Mouse (Mus musculus) thymus, postnatal 14 days (tissue): Measurements from ENCODE around the gene Atp8a2.
"Not testable (repeated sequence)": the region's sequence is repeated elsewhere in the genome, so short reads cannot be mapped to it uniquely, and the experiment has no call there.

Source experiments
- DNase-seq: peaks from one replicate; pipeline ENCODE4 v3.0.0; 2021

Atp8a2 gene

DNA sequence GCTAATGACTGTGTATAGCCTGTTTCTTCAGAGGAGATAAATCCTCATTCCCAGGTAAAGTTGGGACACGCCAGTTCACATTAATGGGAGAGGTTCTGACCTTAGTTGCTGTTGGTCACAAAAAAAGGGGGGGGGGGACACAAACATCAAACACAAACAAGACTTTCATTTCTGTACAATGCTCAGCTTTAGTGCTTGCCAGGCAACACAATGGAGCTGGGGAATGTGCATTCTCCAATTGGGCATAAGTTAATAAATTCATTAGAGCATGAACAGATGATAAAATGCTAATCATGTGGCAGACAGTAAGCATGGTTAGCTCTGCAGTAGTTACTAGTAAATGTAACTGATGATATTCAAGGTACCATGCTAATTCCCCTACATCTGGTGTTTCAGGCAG lies 195.2 kb downstream of the Atp8a2 start:
- no peak for DNase-seq

DNA sequence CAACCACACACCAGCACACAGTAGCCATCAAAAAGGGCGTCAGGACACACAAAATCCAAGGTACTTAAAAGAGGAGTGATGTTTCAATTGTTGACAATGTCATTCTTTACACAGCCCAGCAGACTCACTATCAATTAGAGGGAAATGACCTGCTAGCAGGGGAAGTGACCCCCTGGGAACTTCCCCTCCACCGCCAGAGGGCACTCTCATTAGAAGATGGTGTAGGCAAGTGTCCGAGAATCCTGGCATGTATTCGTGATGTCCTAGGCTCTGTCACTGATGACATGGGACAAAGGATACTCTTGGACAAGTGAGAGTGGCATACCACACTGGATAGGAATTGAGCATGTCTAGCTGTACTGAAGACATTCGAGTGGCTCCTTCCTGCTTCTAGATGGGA lies 208.1 kb downstream of the Atp8a2 start:
- DNase-seq, result peak; percentile 6

DNA sequence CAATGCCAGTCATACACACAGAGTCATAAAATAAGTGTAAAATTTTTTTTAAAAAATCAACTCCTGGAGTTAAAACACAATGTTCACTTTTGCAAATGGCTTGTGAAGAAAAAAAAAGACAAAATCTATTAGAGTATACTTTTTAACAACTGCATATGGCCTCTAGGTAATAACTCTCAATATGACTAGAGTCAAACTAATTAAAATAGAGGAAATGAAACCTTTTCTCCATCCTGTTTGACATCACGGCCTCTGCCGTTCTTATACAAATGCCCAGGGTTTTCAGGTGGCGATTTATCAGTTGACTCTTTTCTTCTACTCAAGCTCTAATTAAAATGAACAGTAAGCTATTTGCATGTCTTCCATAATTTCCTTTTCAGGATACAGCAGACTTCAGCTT lies 209.0 kb downstream of the Atp8a2 start:
- no peak for DNase-seq

DNA sequence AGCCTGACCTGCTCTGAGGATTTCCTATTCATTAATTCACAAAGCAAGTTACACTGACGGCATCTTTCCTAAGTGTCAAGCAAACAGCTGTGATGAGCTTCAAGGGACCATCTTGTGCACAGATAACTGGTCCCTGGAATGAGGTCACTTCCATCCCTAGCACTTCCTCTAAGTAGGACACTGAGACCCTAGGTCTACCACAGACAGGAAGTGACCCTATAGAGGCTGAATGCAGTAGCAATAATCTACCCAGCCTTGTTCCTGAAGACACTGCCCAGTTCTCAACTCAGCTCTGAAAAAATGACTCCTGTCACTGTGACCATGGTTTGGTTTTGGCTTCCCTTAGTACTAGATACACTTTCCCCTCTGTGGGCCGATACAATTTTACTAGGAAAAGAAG lies 219.0 kb downstream of the Atp8a2 start:
- no peak for DNase-seq

DNA sequence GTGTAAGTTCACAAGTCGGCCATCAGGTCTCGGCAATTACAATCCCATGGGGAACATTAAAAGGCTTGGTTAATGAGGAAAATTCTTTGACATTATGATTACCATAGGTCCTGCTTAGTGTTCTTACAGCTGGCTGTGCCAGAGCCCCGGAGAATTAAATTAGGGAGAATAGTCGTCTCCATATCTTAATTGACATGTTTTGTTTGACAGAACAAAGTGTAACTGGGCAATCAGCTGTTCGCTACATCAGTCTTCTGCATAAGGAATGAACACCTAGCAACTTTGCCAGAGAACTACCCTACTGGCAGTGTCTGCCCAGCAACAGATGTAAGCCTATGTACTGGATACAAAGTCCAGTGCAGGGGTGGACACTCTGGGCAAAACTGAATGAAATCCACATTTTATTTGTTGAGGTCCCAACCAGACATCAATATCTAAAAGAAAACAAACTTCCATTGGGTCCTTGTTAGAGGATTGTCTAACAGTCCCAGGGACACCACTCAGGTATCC lies 225.7 kb downstream of the Atp8a2 start:
- no peak for DNase-seq

DNA sequence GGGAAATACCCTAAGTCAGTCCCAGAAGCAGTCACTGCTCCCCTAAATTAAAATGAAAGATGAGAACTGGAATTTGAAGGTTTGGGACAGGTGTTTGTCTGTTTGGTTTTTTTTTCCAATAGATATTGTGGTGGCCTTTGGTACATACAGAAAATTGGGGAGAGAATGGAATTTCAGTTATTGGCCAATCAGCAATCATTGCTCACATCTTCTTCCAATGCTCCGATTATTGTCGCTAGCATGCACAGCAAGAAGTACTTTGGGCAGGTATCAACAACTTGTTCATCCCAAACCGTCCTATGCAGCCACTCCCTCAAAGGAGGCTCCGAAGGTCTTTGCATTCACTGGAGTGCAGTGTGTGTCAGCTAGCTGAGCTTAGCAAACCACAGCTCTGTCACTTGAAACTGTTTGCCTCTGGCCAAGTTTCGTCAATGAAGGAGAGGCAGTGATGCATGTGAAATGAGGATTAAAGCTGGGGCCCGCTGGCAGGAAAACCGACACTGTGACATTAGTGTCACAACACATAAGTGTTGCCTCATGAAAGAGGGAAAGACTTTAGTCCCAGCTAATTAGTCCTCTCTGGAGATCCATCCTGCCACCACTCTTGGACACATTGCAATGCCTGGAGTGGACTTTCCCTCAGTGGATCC lies 227.4 kb downstream of the Atp8a2 start:
- no peak for DNase-seq

DNA sequence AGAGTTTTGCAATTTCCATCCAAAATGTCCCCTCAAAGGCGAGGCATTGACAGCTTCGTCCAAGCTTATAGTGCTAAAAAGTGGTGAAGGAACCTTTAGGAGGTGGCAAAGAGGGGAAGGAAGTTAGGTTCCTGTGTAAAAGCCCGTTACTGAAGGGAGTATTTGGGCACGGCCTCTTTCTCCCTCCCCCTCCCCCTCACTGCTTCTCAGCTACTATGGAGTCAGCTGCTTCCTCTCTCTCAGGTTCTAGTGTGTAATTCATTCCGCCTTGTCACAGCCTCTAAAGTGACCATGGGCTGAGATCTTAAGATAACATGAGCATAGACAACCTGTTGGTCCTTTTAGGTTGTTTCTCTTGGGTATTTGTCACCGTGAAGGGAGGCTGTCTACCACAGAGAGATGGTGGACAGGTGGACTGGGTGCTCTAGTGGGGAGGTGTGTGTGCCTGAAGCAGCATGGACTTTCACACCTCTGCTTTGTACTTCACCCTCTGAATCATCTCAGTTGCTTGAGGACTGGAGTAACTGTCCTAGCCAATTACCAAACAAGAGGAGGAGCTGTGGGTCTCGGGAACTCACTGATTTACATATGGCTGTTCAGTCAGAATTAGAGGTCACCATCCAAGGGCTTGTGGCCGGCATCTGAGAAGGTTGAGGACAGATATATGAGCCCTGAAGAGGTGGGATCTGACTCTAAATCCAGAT lies 229.0 kb downstream of the Atp8a2 start:
- DNase-seq, result peak; percentile 6

DNA sequence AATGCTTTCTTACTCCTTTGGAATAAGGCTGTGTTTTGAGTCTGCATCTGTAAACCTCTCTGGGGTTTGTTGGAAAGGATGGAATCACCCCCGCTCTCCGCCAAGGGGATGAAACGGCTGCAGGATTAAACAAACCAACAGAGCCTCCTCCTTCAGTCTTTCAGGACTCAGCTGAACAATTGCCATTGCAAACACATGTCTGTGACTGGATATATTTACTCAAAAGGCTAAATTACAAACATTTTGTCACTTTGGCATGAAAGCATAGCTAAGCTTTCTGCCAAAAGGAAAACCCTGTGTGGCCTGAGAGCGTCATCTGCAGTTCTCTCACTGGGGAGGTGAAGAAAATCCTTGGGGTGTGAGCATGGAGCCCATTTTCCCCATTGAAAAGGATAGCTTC lies 230.0 kb downstream of the Atp8a2 start:
- no peak for DNase-seq

DNA sequence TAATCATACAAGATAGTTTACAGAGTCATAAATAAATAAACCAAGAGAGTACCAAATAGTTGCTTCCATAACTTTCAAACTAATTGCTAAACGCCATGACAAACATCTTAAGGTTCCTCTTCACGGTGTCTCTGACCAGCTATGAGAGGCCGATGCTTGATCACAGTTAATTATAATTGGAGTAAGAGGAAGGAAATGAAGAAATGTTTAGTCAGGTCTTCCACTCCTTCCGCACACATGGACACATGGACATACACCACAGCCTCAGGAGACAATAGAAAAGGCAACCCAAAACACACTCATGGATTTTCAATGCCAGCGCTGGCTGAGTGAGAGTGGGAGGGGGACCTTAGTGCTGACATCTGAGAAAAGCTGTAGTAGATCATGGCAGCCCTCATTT lies 232.4 kb downstream of the Atp8a2 start:
- DNase-seq, result no peak

DNA sequence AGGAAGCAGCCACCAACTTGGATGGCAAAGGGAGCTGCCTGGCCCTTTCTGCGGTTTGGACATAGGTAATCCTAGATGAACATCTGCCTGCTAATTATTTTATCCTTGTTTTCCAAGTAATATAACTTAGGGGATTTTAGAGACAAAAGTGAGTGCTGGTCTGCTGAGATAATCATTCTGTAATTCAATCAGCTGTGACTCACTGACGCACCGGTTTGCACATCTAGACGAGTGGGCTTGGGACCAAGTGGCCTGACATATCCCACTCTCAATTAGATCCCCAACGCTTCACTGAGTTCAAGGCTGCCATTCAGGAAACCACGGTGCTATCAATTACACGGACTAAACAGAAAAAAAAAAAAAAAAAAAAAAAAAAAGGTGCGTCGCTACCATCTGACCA lies 236.0 kb downstream of the Atp8a2 start:
- no peak for DNase-seq

DNA sequence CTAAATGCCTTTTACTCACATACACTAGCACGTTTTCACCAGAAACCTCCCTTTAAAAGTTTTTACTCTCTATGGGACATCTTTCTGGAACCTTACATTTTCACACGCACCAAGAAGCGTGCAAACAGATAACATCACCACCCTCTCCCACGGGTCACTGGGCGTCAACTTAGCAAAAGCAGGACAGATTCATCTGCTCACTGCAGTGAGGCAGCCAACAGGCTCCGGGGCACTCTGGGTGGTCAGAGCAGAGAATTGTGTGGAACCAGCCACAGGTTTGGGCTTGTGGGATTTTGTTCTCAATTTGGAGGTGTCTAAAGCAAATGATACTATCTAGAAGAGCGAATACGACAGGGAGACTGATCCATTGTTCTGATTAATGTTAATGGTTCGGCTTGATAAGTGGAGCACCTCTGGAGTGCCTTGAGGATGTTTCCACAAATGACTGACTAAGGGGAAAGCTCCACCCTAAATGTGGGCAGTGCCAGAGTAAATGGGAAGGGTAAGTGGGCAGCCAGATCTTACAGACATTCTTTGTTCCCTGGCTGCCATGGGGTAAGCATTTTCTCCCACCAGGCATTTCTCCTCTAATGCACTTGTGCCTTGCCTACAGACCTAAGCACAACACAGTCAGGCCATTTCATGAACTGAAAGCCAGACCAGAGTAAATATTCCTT lies 236.6 kb downstream of the Atp8a2 start:
- no peak for DNase-seq

DNA sequence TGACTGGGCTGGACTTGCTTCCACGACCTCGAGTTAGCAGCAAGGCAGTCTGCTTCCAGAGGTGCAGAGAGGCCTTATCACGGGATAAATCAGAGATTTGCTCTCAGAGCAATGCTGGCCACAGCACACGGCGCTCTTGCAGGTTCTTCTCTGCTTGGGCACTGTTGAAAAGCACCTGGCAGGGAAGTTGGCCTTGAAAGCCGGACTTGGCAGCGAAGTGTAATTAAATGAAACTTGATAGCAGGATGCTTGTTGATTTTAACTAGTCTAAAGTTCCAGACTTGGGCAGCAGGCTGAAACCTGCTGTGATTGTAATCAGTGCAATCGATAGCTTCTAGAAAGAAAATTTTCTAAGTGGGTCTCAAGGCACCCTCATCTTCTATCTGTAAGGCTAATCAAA lies 237.3 kb downstream of the Atp8a2 start:
- DNase-seq, result no peak

DNA sequence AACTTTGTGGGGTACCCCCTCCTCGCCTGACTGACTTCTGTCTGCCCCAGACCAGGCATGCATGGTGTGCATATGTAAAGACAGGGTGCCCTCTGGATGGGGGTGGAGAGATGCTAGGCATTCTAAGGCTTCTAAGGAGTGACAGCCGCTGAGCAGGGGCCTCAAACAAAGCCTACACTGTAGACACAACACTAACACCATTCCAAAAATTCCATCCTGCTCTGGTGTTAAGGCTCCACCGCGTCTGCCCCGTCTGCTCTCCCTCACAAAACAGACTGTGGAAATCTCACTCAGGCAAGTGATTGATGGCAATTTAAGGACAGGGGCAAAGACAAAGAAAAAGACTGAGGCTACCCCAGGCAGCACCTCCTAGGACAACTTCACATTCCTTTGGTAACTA lies 247.0 kb downstream of the Atp8a2 start:
- DNase-seq, result no peak

DNA sequence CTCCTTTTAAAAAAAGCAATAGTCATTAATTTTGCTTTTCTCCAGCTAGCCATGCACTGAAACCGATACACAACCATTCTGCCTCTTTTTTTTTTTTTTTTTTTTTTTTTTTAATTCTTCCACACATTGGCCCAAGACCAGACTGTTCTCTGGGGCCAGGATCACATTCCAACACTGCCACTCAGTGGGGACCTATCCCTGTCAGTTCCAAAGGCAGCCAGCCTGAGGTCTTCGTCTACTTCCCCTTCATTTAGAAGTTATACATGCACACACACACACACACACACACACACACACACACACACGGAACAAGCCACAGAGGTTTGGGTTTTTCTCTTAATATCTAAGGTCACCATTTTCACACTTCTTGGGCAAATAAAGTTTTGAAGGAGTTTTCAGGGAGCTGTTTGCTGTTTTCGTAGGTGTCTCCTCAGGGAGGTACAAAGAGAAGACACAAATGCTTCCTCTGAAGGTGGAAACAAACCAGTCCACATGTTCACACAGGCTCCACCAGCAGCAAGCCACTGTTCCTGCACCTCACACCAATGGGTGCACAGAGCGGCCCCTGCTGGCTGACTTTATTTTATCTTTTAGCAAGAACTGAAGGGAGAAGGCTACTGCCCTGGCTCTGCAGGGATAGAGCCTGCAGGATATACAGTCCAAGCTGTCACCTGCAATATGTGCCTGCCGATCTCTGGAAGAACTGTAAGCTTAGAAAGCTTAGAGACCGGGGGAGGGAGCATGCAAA lies 253.9 kb downstream of the Atp8a2 start:
- DNase-seq, result peak; percentile 89

DNA sequence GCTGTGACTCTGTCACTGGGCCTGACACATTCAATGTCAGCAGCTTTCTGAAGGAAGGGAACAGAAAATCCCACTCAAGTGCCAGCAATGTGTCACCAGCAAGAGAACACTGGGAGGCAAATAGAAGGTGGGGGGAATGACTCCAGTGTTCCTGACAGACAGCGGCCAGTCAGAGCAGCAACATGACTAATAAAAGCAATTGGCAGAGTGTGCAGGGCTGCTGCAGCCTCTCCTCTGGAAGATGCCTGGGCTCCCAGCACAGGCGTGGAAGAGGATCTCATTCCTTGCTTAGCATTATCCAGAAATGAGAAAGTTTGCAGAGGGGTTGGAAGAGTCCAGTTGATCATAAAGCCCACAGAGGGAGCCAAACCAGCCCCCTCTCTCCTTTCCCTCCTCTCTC lies 254.8 kb downstream of the Atp8a2 start:
- DNase-seq, result no peak

DNA sequence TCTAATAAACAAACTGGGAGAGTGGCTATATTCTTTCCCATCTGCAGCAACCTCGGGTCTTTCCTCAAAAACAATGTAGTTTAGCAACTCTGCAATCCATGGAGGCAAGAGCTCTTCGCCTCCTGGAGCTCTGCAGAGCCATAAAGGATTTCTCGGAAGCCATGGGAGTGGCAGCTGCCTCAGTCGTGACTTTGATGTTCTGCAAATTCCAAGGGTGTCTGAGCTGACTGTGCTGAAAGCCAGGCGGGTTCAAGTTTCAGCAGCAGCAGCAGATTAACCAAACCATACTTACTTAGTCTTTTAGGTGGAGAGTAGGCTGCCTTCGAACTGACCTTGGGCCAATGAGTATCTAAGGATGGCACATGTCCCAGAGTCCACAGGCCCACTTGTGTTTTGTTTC lies 264.6 kb downstream of the Atp8a2 start:
- no peak for DNase-seq

DNA sequence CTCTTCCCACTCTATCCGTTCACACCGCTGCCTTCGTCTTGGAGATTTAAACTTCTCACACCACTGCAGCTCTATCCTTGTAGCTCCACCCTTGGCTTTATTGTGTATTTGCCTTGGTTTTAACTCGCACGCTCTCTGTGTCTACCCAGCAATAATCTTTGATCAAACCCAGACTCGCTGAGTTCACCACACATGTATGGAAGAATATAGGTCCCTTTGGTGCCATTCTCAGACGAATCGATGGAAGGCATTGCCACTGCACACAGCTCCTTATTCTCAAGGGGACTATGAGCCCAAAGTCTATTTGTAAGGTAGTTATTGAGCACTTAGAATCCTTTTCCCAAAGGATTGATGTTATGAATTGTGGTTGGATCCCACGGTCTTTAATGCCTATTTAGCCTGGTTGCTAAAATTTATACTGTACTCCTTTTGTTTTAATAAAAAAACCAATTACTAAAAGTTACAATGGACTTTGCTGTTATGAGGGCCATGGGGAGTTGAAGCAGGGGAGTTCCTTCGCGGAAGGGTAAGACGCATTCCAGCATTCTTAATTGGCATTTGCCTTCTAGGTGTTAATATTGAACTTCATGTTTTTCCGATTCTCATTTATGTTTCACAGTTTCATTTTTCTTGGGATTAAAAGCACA lies 265.4 kb downstream of the Atp8a2 start:
- DNase-seq, result no peak

DNA sequence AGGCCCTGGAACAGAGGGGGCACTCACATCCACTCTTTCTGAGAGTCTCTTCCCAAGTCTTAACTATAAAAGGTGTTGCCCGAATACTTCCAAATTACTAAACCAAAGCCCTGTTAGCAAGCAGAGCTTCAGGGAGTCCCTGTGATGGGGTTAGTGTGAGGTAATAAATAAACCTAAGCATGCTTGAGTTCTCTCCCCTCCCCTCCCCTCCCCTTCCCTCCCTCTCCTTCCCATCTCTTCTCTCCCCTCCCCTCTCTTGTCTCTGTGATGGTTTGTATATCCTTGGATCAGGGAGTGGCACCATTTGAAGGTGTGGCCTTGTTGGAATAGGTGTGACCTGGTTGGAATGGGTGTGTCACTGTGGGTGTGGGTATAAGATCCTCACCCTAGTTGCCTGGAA lies 267.8 kb downstream of the Atp8a2 start:
- DNase-seq, result not testable (repeated sequence)

DNA sequence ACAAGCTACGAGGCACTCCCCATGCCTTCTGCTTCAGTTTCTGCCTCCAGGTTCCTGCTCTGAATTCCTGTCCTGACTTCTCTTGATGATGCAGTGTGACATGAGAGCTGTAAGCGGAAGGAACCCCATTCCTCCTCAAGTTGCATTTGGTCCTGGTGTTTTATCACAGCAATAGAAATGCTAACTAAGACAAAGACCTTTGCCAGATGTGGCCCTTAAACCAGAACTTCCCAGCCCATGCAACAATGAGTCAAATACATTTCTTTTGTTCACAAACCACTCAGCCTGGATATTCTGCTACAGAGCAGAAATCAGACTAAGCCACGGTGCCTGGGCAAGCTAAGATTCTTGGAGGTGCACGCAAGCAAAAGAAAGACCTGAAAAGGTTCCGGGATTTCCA lies 268.2 kb downstream of the Atp8a2 start:
- DNase-seq, result no peak

DNA sequence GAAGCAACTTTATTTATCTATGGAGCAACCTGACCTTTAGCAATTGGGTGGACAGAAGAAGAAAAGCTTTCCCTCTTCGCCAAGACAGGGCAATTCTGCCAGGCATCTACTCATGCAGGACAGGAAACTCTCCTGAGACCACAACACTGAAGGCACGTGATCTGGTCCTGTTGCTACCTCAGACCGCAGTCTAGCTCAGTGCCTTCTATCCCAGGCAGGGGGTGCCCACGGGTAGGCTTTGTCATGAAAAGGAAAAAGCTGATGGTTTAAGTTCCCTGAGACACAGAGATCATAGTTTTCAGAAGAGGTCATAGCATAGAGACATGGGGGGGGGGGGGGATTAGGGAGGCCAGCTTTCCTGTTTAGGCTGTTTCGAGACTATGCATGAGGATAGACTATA lies 269.2 kb downstream of the Atp8a2 start:
- peak; percentile 11 for DNase-seq

DNA sequence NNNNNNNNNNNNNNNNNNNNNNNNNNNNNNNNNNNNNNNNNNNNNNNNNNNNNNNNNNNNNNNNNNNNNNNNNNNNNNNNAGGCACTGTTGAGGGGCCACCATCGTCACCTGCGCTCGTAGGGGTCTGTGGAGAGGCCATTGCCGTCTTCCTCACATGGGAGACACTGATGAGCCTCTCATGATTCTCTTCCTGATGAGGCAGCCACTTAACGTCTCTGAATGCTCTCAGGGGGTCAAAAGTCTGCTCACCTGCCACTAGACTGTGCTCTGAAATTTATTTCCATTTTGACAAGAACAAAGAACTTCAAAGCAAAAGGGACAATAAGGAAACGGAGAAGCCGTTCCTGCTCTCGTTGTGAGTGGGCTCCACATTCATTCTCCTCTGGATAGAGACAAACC lies 277.1 kb downstream of the Atp8a2 start:
- DNase-seq, result no peak

DNA sequence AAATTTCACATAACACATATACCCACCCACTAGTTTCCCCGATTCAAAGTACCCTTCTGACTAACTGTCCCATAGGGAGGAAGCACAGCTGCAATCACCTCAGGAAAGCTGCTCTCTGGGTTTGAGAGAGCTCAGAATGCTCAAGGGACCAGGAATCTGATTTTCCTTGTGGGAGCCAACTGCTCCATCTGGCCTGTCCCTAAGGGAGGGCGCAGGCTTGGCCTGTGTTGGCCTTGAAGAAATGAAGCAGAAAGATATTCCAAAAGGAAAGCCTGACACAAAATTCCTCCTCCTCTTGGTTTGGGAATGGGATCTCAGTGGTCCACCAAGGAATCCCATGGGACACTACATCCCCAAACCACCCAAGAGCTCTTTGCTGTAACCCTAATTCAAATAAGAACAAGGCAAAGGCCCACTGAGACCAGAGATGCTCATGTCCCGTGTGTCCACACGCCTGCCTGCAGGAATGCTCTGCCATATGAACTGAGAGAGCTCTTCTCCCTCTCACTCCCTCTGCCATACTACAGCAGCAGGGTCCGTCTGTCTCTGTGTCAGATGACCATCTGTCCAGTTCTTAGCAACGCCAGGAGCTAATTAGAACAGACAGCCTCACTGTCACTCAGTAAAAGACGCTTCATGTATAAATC lies 293.4 kb downstream of the Atp8a2 start:
- no peak for DNase-seq
